Mouse (Mus musculus) layer of hippocampus, adult 18-20 months (tissue): Measurements from ENCODE around the gene Akap5. TPM values are rescaled to one million over a fixed set of nuclear protein-coding genes. Genes with fewer than 3 reads are reported as not detected.

Experiments
- DNase-seq, 2 experiments: peaks; one replicate each; pipeline ENCODE4 v3.0.0; 2022; ENCODE audit warnings: low spot score in 2 of 2
- long read RNA-seq: library from polyadenylated mRNA; stranded (forward); transcript quantifications from one replicate; pipeline ENCODE4 v2.0.0, GENCODE M21; 2021
- total RNA-seq, 2 experiments: library from RNA; stranded (reverse); gene quantifications; 2 replicates each; pipeline ENCODE4 v1.2.3; 2021

Gene Akap5
- total RNA-seq, result 10 to 100 TPM; 57.9 to 61.0 TPM
- long read RNA-seq, full-length matches to known transcripts, result 45 of 51 reads
- long read RNA-seq, partial matches to known transcripts, result 0 of 51 reads
- long read RNA-seq, other reads (novel, unspliced or antisense), result 6 of 51 reads

DNA sequence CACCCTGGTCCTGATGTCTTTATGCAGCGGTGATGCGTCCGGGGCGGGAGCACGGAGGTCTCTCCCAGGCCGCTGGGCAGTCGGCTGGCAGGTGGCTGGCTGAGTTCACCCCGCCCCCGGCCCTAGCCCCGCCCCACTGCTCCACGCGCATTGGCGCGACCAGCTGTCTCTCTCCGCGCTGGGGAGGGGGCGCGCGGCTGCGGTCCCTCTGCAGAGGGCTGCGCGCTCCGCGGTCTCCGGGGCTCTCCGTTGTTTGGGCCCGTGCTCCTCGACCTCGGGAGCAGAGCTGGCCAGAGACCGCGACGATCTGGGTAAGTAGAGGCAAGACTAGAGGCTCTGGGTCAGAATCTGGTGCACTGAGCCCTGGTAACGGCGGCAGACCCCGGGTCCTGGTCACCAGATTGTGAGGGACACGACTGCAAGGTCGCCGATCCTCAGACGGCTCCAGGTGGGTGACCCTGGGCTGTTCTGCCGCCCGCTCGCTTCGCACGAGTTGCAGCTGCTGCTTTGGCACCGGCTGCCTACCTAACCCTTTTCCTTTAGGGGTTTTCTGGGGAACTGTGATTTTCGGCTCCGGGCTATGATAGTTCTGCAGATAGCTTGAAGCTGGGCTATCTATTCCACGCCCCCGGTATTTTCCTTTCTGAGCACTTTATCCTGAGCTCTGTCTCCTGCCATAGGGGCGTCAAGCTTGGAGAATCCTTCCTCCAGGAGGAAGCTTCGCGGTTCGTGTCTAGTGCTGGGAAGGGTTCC, at the start of gene Akap5:
Gene Akap5, plus strand, starts transcription at position 213 of the 753 bp plus-strand sequence.
- peak; percentile 53 to 69 for DNase-seq

DNA sequence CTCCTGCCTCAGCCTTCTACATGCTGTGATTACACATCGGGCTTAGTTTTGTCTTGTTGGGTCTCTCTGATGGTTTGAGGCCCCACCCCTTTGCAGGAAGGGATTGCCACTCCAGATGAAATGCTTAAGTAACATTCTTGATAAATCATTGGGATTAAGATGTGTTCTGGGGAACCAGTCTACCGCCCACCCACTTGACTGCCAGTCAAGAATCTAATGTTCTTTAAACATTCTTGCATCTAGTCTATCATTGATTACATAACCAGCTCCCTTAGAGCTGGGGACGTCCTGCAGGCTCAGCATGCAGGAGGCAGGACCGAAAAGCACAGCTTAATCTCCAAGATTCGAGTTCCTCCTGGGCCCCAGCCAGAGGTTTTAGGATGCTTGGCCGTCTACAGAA, 46.5 kb upstream of the Akap5 start:
- DNase-seq, result peak in 1 of 2 experiments; percentile 57

DNA sequence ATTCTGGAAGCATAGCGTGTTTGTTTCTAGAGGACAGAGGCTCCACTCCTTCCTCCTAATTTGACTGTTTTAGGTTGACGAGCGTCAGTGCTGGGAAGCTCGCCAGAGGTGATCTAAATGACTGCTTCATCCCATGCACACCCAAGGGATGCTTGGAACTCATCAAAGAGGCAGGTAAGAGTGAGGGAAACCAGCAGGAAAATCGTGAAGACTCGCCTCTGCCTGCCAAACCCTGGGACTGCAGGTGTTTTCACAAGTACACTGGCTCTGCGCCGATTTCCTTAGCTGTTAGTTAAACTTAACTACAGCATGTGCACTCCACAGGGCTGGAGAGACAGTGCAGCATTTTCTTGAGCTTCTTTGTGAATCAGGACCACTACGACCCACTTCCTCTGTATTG, 44.1 kb upstream of the Akap5 start:
- DNase-seq, result peak in 1 of 2 experiments; percentile 44

DNA sequence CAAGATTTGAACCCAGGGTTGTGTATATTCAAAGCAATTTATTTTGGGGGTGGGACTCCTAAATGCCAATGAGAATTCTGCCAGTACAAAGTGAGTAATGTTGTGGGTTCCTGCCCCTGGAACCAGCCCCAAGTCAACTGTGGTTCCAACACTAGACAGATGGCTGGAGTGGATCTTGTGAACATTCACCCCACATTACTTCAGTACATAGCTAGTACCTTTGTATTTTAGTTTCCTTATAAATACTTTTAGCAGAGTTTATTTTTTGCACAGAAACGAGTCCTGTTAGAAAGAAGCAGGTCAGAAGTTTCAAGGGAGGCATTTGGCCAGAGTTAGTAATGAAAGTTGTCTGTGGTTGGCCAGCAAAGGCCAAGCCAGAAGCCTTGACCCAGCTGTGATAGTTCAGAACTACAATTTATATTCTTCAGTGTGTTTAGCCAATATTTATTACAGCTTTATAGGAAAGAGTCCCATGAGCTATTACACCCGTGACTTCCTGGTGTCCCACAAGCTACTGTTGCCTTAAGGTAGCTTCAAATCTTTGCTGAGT, 43.5 kb upstream of the Akap5 start:
- no peak for DNase-seq

DNA sequence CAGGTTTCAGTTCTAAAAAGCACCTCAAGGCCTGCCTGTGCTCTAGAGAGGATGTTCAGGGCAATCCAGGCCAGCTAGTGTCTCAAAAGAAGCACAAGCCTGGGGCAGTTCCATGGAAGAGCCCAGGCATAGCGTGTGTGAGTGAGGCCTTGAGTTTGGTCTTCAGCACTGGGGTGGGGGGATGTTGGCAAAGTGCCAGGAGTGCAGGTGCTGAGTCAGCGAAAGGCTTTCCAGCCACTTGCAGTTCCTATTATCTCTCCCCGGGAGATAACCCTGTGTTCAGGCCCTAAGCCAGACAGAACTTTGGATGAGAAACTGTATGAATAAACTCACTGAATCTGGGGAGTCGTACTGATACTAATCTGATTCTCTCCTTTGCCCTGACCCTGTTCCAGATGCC, 42.6 kb upstream of the Akap5 start:
- DNase-seq, result no peak

DNA sequence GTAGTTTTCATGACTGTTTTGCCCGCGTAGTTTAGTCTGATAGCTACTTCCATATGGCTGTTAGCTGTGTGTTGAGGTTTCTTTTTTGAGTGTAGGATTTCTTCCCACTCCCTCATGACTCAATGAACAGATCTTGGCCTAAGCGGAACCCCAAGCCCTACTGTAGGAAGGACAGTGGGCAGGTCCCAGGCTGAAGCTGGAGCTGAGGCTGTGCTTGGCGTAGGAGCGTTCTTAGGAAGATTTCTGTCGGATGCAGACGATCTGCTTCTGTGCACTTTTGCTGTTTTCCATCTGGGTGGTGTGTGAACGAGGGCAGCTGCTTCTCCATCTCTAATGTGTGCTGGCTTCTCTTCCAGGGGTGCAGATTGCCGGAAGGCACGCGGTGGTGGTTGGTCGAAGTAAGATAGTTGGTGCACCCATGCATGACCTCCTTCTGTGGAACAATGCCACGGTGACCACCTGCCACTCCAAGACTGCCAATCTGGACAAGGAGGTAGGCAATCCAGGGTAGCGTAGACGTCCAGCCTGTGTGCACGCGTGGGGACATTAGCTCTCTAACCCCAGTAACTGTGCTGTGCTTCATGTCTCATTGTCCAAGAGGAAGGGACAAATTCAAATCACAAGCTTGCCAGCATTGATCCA, 42.0 kb upstream of the Akap5 start:
- no peak for DNase-seq

DNA sequence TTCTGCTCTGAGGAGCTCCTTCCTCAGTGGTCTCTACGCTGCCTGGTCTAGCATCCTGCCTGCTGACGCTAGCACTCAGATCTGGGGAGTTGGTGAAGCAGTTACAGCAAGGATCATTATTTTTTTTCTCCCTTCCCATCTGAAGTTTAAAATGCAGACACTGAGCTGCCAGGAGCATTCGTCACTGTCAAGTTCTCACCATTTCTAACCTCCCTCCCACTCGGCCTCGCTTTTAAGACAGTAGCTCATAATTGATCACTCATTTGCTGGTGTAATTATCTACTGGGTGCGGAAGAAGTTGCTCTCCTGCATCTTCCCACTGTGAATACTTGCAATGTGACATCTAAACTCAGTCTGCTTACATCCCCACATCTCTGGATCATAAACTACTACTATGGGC, 39.3 kb upstream of the Akap5 start:
- no peak for DNase-seq

DNA sequence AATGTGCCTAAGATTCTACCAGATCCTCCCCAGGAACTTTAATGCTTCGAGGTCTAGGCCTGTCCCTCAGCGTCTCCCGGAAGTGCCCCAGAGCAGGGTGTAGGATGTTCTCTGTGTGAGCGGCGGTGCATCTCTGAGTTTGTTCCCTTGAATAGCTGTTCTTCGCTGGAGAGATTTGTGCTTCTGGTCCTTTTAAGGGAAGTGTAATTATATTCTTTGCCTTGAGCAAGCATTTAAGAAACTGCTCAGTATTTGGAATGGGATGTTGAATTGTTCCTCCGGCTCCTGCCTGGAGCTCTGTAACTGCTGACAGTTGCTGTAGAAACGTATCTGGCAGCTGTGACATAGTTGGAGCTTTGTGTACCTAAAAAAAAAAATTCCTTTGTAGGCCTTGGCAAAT, 36.7 kb upstream of the Akap5 start:
- peak in 1 of 2 experiments; percentile 57 for DNase-seq

DNA sequence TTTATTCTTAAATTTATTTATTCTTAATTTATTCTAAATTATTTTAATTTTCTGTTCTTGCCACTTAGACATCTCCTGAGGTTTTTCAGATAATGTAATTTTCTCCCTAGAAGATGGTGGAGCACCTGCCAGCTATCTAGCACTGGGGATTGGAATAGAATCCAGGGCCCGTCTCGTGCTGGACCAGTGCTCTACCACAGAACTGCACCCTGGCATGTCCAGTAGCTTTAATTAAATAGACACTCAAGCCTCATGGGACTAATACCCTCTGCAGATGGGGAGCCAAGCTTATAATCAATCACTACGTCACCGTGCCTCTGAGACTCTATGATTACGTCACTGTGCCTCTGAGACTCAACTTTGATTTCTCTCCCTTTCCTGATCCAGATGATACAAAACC, 36.2 kb upstream of the Akap5 start:
- no peak for DNase-seq

DNA sequence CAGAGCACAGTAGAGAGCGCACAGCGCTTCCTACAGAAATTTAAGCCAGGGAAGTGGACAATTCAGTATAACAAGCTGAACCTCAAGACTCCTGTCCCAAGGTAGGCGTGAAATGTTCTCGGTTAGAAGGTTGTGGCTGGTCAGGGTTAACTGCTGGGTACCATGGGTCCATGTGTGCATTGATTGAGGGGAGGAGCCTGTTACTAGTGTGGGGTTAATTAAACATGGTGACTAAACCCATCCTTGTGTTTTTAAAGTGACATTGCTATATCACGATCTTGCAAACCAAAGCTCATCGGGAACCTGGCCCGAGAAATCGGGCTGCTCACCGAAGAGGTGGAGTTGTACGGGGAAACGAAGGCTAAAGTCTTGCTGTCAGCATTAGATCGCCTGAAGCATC, 35.3 kb upstream of the Akap5 start:
- DNase-seq, result no peak

DNA sequence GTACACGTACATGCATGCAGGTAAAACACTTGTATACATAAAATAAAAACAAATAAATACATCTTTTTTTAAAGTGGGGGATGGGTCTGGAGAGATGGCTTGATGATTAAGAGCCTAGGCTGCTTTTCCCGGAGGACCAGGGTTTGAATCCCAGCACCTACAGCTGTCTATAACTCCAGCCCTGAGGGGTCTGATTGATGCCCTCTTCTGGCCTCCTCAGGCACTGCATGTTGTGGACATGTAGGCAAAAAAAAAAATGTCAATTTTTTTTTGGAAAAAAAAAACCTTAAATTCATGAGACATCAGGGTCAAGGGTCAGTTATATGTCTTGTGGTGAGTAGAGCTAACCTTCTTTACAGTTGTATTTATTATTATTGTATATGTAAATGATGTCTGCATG, 34.4 kb upstream of the Akap5 start:
- DNase-seq, result no peak

DNA sequence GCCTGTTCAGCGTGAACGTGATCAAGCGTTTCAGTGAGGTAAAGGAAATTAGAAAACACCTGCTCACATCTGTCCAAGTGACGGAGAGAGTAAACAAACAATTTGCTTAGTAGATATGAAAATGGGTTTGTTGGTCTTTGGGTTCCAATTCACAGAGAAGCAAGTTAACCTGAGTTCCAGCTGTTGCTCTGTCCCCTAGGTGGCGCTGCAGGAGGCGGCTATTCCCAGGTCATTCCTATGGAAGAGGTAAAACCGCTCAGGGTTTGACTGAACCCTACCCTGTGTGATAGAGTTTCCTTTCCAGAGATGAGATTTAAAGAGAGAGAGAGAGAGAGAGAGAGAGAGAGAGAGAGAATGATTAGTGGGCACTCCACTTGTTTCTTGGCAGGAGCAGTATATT, 31.5 kb upstream of the Akap5 start:
- DNase-seq, result peak in 1 of 2 experiments; percentile 60

DNA sequence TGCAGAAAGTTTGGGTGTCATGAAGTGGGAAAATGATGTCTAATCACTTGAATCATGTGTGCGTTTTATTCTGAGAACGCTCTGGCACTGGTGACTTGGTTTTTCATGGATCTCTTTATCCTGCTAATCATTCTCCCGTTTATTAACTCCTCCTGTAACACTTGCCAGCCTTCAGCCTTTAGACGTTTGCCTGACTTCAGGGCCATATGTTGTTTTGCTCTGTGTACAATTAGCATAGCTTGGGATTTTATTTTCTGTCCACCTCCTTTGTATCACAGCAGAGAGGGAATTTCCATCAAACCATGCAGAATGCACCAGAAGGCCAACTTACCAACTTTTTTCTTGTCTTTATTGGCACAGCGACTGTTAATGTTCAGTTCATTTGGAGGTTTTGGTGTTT, 26.9 kb upstream of the Akap5 start:
- DNase-seq, result no peak

DNA sequence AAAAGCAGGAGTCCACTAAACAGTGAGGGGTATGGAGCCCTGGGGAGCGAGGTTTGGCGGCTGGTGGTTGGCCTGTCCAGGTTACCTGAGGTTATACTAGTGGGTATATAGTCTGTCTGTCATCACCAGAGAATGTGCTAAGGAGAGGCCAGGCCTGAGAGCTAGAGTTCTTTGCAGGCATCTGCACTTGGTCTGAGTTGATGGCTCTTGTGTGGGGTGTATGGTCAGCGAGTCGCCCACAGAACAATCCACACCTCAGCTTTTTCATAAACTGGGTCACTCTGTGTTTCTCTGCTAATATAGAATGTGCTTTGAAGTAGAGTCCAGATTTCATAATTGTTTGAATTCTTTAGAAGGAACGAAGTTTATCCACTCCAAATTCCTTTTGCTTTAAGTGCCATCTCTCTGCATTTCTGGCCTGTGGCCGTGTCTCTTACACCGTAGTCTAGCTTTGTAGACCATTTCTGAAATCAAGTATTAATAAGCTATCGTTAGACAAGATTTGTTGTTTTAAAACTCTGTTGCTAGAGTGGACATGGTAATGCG, 25.3 kb upstream of the Akap5 start:
- no peak for DNase-seq

DNA sequence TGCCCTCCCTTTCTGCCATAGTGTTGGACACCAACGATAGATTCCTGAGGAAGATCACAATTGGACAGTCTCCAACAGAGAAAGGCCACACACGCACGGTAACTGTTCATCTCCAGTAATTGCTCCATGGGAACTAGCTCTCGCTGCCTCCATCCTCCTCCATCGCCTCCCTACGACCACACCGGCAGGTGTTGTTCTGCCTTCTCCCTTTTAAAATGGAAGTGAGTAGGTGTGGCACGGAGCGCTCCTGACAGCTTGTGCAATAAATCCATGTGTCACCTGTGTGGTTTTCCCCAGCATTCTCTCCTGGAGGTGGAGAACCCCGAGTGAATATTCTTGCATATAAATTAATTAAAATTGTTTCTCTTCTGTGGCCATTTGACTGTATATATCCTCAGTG, 24.3 kb upstream of the Akap5 start:
- DNase-seq, result no peak

DNA sequence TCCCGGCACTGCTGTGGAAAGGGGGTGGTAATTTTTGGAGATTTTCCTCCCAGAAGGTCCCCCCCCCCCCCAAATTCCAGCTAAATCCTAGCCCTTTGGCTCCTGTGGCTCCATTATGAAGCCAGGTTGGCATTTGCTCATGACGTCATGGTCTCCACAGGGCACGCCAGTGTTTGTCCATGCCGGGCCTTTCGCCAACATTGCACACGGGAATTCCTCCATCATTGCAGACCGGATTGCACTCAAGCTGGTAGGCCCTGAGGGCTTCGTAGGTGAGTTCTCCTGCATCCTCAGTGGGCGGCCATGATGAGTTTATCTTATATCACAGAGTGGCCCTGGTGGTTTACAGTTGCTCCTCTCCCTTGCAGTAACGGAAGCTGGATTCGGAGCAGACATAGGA, 21.2 kb upstream of the Akap5 start:
- DNase-seq, result no peak

DNA sequence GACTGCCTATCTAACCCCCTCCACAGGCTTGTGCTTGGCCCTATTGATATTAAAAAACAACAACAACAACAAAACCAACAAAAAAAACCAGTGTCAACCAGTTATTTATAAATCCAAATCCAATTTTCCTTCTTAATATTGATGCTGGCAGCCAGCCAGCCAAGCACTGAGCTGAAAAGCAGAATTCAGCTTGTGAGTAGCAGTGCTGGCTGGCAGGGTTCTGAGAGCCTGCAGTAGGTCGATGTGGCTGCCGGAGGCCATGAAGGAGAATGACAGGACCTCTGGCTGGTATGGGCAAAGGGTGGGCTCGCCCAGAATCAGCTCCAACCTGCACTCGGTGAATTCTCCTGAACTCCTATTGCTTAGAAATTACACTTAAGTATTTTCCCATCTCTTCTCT, 20.5 kb upstream of the Akap5 start:
- peak in 1 of 2 experiments; percentile 63 for DNase-seq

DNA sequence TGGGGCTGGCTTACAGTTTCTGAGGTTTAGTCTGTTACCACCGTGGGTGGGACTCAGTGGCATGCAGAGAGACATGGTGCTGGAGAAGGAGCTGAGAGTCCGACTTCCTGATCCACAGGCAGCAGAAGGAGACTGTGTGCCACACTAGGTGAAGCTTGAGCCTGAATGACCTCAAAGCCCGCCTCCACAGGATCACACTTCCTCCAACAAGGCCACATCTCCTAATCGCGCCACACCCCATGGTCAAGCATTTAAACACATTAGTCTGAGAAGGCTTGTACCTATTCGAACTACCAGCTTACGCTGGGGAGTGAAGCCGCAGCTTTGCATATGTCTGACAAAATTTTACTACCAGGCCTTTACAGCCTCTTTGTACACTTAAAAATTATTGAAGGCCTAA, 19.6 kb upstream of the Akap5 start:
- DNase-seq, result no peak

DNA sequence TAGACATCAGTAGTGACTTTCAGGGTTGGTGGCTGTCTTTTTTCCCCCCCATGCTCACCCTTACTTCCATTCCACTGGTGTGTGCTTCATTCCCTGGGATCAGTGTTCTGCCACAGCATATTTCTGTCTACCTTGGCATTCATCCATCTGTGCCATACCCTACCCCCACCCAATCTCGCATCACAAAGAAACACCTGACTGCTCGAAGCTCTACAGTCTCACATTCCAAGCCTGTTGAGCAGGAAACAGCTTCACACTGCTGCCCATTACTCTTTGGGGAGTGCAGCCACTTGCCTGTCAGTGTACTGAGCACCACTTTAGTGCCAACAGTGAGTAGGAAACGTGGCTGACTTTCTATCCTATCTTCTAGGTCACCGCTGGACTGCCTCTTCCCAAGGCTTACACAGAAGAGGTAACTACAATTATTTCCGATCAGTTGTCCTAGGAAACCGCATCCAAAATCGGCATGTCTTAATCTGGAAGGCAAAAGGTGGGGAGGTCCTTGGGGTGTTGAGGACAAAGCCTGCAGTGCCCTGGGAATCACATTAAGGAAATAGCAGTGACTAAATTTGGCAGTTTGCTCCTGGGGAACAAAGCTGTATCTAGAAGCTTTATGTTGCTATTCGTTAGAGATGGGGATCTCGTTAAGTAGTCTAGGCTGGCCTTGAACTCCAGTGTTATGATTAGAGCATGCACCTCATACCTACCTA, 17.7 kb upstream of the Akap5 start:
- no peak for DNase-seq

DNA sequence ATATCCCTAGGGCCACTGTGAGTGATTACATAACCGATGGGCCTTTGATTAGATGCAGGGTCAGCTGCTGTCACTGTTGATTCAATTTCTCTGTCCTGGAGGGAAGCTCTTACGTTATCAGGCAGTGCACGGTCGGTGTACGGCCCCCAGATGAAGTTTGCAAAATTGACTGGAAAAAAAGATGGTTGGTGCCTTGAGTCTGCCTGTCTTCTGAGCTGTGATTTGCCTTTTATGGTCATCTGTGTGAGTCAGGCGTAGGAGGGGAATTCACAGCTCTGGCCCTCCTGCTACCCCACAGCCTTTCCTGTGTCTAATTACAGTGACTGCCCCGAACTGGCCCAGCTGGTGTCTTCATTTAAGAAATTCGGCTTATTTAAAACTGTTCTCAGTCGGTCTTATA, 16.7 kb upstream of the Akap5 start:
- peak in 1 of 2 experiments; percentile 55 for DNase-seq

DNA sequence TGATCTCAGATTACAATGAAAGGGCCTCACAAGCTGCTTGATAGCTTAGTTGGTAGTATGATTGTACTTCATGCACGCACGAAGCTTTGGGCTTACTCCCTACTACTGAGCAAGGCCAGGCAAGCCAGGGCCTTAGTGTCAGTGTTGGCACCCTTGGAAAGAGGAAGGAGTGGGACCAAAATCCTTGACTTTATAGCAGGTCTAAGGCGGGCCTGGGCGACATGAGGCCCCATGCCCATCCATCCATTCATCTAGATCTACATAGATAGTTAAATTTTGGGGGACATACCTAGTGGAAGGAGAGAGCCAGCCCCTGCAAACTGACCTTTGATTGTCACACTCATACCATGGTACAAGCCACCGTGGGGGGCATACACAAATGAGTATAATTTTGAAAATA, 16.3 kb upstream of the Akap5 start:
- no peak for DNase-seq

DNA sequence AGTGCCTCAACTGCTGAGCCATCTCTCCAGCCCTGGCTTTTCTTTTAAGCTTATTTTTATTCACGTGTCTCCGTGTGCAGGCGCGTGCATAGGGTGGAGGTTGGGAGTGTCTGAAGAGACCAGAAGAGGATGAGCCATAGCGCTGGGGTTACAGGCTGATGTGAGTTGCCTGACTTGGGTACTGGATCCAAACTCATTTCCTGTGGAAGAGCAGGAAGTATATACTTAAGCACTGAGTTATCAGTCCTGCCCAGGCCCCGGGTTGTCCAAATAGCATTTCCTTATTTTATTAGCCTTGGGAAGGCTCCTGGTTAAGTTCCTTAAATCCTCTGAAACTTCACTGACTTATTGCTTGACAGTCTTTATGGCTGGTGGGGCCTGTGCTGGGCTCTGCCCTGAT, 14.7 kb upstream of the Akap5 start:
- DNase-seq, result no peak
